Mouse (Mus musculus) splenic B cell, adult 2 months (primary cell): ENCODE results near the gene Sval3.

Source experiments
- DNase-seq: peaks from one replicate; pipeline ENCODE4 v3.0.0-alpha.2; 2011; ENCODE audit warnings: low read depth, low spot score
- H3K27me3 ChIP-seq: 2 replicates; pipeline ENCODE4 v1.6.1; 2012; ENCODE audit warnings: mild to moderate bottlenecking, low read length, moderate library complexity, mixed read lengths; ENCODE audit not compliant: control insufficient read depth, poor library complexity, insufficient read depth, severe bottlenecking
- H3K36me3 ChIP-seq: 2 replicates; pipeline ENCODE4 v1.6.1; 2012; ENCODE audit warnings: mild to moderate bottlenecking, low read length, moderate library complexity, mixed read lengths; ENCODE audit not compliant: control insufficient read depth, poor library complexity, insufficient read depth, severe bottlenecking

Sval3 gene

DNA sequence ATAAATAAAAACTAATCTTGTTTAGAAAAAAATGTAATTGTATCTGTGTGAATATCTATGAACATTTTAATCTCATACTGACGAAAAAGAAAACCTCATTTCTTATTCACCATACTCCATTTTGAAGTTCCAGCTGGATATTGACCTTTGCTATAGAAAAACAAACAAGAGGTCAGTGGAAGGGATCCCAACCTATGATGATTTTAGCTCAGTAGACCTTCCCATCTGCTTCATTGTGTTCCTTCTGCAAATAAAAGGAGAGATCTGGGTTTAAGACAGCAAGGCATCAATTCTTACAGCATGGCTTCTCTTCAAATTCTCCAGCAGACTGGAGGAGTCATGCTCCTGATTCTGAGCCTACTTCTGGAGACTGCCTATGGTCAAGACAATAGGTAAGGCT, at the start of gene Sval3:
Sval3 (plus strand) TSS at position 301 of the 400 bp plus-strand sequence.
- no peak for DNase-seq
- no peaks in the 10 kb centered on the region for H3K36me3 ChIP-seq
- no peaks in the 10 kb centered on the region for H3K27me3 ChIP-seq

DNA sequence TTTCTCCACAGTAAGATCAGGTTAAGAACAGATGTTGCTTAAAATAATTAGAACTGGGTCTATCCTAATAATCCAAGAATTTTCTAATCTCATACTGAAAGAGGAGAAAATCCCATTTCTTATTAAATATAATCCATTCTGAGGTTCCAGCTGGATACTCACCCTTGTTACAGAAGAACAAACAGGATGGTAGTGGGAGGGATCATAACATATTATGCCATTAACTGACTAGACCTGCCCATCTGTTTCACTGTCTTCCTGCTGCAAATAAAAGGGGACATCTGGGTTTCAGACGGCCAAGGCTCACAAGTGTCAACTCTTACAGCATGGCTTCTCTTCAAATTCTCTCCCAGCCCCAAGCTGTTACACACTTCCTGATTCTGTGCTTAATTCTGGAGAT, 16.6 kb upstream of the Sval3 start, which contains the start of gene Sval1:
Sval1 (plus strand) TSS at position 301 of the 400 bp plus-strand sequence.
- no peaks in the 10 kb centered on the region for H3K27me3 ChIP-seq
- no peaks in the 10 kb centered on the region for H3K36me3 ChIP-seq

More for the DNA sequence above, 16.6 kb upstream of the Sval3 start, which contains the start of gene Sval1:
- no peak for DNase-seq
